Mouse (Mus musculus): ENCODE data around the gene Ppm1k. TPM values are rescaled to one million over a fixed set of nuclear protein-coding genes. Genes with fewer than 3 reads are reported as not detected.

The Ppm1k gene
- 3.4 and 5.0 TPM in 2 replicates for polyA plus RNA-seq (2014; fragmentation: Nextera tagmentation; extraction: Ambion mirVana)

GRCm38 (mm10) chr6:57535386-57535936, at the start of gene Ppm1k:
Gene Ppm1k, minus strand, starts transcription at chr6:57535468.
- Histone ChIP-seq H3K4me3 (ENCODE audit: low read length) (peak within 1 kb of the TSS; percentile 72), H3K36me3 (ENCODE audit: control insufficient read depth, insufficient read depth, low read length) (no peaks in the 10 kb centered on the region), H3K9ac (ENCODE audit: low read depth, low read length) (peak within 1 kb of the TSS; percentile 74), H3K27me3 (ENCODE audit: control insufficient read depth, insufficient read depth, low read length) (no peaks in the 10 kb centered on the region), H3K4me2 (replicated peaks; ENCODE audit: low read depth, low read length) (peak within 1 kb of the TSS; percentile 76), H3K27ac (ENCODE audit: low read depth, low read length) (peak within 1 kb of the TSS; percentile 69; the same call in 1 of the 2 replicates), H3K4me1 (ENCODE audit: control insufficient read depth, insufficient read depth, low read length) (no peaks in the 10 kb centered on the region; the same call in 1 of the 2 replicates), H3K9me3 (ENCODE audit: control insufficient read depth, low read length) (no peaks in the 10 kb centered on the region)
- peak; percentile 99 for ATAC-seq (ENCODE audit: low FRiP score, low TSS enrichment)
- WGBS = under 1% methylated on average over 24 of the region's 24 CpGs

- H3K27me3 ChIP-seq (ENCODE audit: control insufficient read depth, insufficient read depth, low read length) = no peaks in the 10 kb centered on the region
- H3K4me2 ChIP-seq (replicated peaks; ENCODE audit: low read depth, low read length) = no peak overlapping the region
- 84% methylated on average over 4 of the region's 4 CpGs for WGBS
- H3K36me3 ChIP-seq (ENCODE audit: control insufficient read depth, insufficient read depth, low read length) = no peaks in the 10 kb centered on the region
- no peak overlapping the region for H3K9ac ChIP-seq (ENCODE audit: low read depth, low read length)
- H3K27ac ChIP-seq (ENCODE audit: low read depth, low read length) = no peak overlapping the region
- H3K9me3 ChIP-seq (ENCODE audit: control insufficient read depth, low read length) = no peaks in the 10 kb centered on the region
- no peak overlapping the region for H3K4me3 ChIP-seq (ENCODE audit: low read length)
- no peaks in the 10 kb centered on the region for H3K4me1 ChIP-seq (ENCODE audit: control insufficient read depth, insufficient read depth, low read length)
- ATAC-seq (ENCODE audit: low FRiP score, low TSS enrichment) = no peak
Observed at GRCm38 (mm10) chr6:57582356-57582755, 47.1 kb upstream of the Ppm1k start.

GRCm38 (mm10) chr6:57581595-57581994, 46.3 kb upstream of the Ppm1k start:
- no peaks in the 10 kb centered on the region for H3K36me3 ChIP-seq (ENCODE audit: control insufficient read depth, insufficient read depth, low read length)
- no peaks in the 10 kb centered on the region for H3K27me3 ChIP-seq (ENCODE audit: control insufficient read depth, insufficient read depth, low read length)
- no peak overlapping the region for H3K27ac ChIP-seq (ENCODE audit: low read depth, low read length)
- no peak; the same call in 1 of the 2 replicates for ATAC-seq (ENCODE audit: low FRiP score, low TSS enrichment)
- no peaks in the 10 kb centered on the region for H3K4me1 ChIP-seq (ENCODE audit: control insufficient read depth, insufficient read depth, low read length)
- WGBS = 82% methylated on average over 12 of the region's 12 CpGs
- H3K4me3 ChIP-seq (ENCODE audit: low read length) = peak overlapping the region; percentile 61
- peak overlapping the region; percentile 64; the same call in 1 of the 2 replicates for H3K9ac ChIP-seq (ENCODE audit: low read depth, low read length)
- no peaks in the 10 kb centered on the region for H3K9me3 ChIP-seq (ENCODE audit: control insufficient read depth, low read length)
- H3K4me2 ChIP-seq (replicated peaks; ENCODE audit: low read depth, low read length) = peak overlapping the region; percentile 87

GRCm38 (mm10) chr6:57580881-57581548, 45.7 kb upstream of the Ppm1k start, which contains the start of gene Herc6:
Gene Herc6, plus strand, starts transcription at chr6:57581000.
- H3K27ac ChIP-seq (ENCODE audit: low read depth, low read length) = peak within 1 kb of the TSS; percentile 42; the same call in 1 of the 2 replicates
- peak within 1 kb of the TSS; percentile 64 for H3K9ac ChIP-seq (ENCODE audit: low read depth, low read length)
- no peaks in the 10 kb centered on the region for H3K27me3 ChIP-seq (ENCODE audit: control insufficient read depth, insufficient read depth, low read length)
- peak within 1 kb of the TSS; percentile 87 for H3K4me2 ChIP-seq (replicated peaks; ENCODE audit: low read depth, low read length)
- ATAC-seq (ENCODE audit: low FRiP score, low TSS enrichment) = peak; percentile 96
- no peaks in the 10 kb centered on the region for H3K9me3 ChIP-seq (ENCODE audit: control insufficient read depth, low read length)
- H3K36me3 ChIP-seq (ENCODE audit: control insufficient read depth, insufficient read depth, low read length) = no peaks in the 10 kb centered on the region
- no peaks in the 10 kb centered on the region for H3K4me1 ChIP-seq (ENCODE audit: control insufficient read depth, insufficient read depth, low read length)
- WGBS = 3% methylated on average over 16 of the region's 16 CpGs
- peak within 1 kb of the TSS; percentile 61 for H3K4me3 ChIP-seq (ENCODE audit: low read length)

GRCm38 (mm10) chr6:57571587-57571986, 36.3 kb upstream of the Ppm1k start:
- Histone ChIP-seq H3K27ac (ENCODE audit: low read depth, low read length) (no peak overlapping the region), H3K27me3 (ENCODE audit: control insufficient read depth, insufficient read depth, low read length) (no peaks in the 10 kb centered on the region)

GRCm38 (mm10) chr6:57570170-57570974, 35.1 kb upstream of the Ppm1k start:
- WGBS = 19% methylated on average over 6 of the region's 6 CpGs
- 0 out of 2 replicates have a peak, but pooled peaks have one; percentile 55 for ATAC-seq (ENCODE audit: low FRiP score, low TSS enrichment)

More at GRCm38 (mm10) chr6:57571587-57571986, 36.3 kb upstream of the Ppm1k start:
- no peak overlapping the region for H3K4me3 ChIP-seq (ENCODE audit: low read length)
- no peaks in the 10 kb centered on the region for H3K36me3 ChIP-seq (ENCODE audit: control insufficient read depth, insufficient read depth, low read length)
- ATAC-seq (ENCODE audit: low FRiP score, low TSS enrichment) = no peak
- H3K9ac ChIP-seq (ENCODE audit: low read depth, low read length) = no peak overlapping the region
- no peak overlapping the region for H3K4me2 ChIP-seq (replicated peaks; ENCODE audit: low read depth, low read length)
- H3K9me3 ChIP-seq (ENCODE audit: control insufficient read depth, low read length) = no peaks in the 10 kb centered on the region
- H3K4me1 ChIP-seq (ENCODE audit: control insufficient read depth, insufficient read depth, low read length) = no peaks in the 10 kb centered on the region

GRCm38 (mm10) chr6:57567630-57568029, 32.4 kb upstream of the Ppm1k start:
- Histone ChIP-seq H3K9me3 (ENCODE audit: control insufficient read depth, low read length) (no peaks in the 10 kb centered on the region), H3K4me2 (replicated peaks; ENCODE audit: low read depth, low read length) (no peak overlapping the region), H3K36me3 (ENCODE audit: control insufficient read depth, insufficient read depth, low read length) (no peaks in the 10 kb centered on the region), H3K27me3 (ENCODE audit: control insufficient read depth, insufficient read depth, low read length) (no peaks in the 10 kb centered on the region), H3K4me3 (ENCODE audit: low read length) (no peak overlapping the region), H3K4me1 (ENCODE audit: control insufficient read depth, insufficient read depth, low read length) (no peaks in the 10 kb centered on the region), H3K27ac (ENCODE audit: low read depth, low read length) (no peak overlapping the region), H3K9ac (ENCODE audit: low read depth, low read length) (no peak overlapping the region)
- no peak for ATAC-seq (ENCODE audit: low FRiP score, low TSS enrichment)
- WGBS = 87% methylated on average over 2 of the region's 2 CpGs

More at GRCm38 (mm10) chr6:57570170-57570974, 35.1 kb upstream of the Ppm1k start:
- Histone ChIP-seq H3K27me3 (ENCODE audit: control insufficient read depth, insufficient read depth, low read length) (no peaks in the 10 kb centered on the region), H3K27ac (ENCODE audit: low read depth, low read length) (no peak overlapping the region), H3K9ac (ENCODE audit: low read depth, low read length) (no peak overlapping the region), H3K4me1 (ENCODE audit: control insufficient read depth, insufficient read depth, low read length) (no peaks in the 10 kb centered on the region), H3K4me3 (ENCODE audit: low read length) (no peak overlapping the region), H3K36me3 (ENCODE audit: control insufficient read depth, insufficient read depth, low read length) (no peaks in the 10 kb centered on the region), H3K4me2 (replicated peaks; ENCODE audit: low read depth, low read length) (no peak overlapping the region), H3K9me3 (ENCODE audit: control insufficient read depth, low read length) (no peaks in the 10 kb centered on the region)

- WGBS = 89% methylated on average over 7 of the region's 7 CpGs
- H3K4me1 ChIP-seq (ENCODE audit: control insufficient read depth, insufficient read depth, low read length) = no peaks in the 10 kb centered on the region
- H3K9me3 ChIP-seq (ENCODE audit: control insufficient read depth, low read length) = no peaks in the 10 kb centered on the region
- H3K27me3 ChIP-seq (ENCODE audit: control insufficient read depth, insufficient read depth, low read length) = no peaks in the 10 kb centered on the region
- no peak overlapping the region for H3K4me2 ChIP-seq (replicated peaks; ENCODE audit: low read depth, low read length)
- no peak overlapping the region for H3K27ac ChIP-seq (ENCODE audit: low read depth, low read length)
- no peak overlapping the region for H3K9ac ChIP-seq (ENCODE audit: low read depth, low read length)
- H3K36me3 ChIP-seq (ENCODE audit: control insufficient read depth, insufficient read depth, low read length) = no peaks in the 10 kb centered on the region
- no peak overlapping the region for H3K4me3 ChIP-seq (ENCODE audit: low read length)
- ATAC-seq (ENCODE audit: low FRiP score, low TSS enrichment) = no peak
Observed at GRCm38 (mm10) chr6:57565452-57565851, 30.2 kb upstream of the Ppm1k start.

Measured in kidney, embryonic 14.5 days (tissue).